Mouse (Mus musculus): Measurements from ENCODE around the gene Akap8. TPM values are rescaled to one million over a fixed set of nuclear protein-coding genes. Genes with fewer than 3 reads are reported as not detected.

The Akap8 gene
- polyA plus RNA-seq, 2 experiments = 12.3 to 26.8 TPM

DNA sequence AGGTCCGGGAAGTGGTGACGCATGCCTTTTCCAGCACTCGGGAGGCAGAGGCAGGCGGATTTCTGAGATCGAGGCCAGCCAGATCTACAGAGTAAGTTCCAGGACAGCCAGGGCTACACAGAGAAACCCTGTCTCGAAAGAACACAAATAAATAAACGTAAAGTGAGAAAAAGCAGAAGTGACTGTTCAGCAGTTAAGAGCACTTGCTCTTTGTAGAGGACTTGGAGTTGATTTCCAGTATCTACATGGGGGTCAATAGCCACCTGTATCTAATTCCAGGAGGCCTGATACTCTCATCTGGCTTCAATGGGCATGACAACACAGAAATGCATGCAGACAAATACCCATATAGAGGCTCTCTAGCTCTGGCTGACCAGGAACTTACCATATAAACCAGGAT is 51.9 kb downstream of the Akap8 start:
- peaks cover 2 to 7% of the 10 kb centered on the region in 2 experiments; a peak in 3 of 4 replicates for H3K4me1 ChIP-seq (replicated peaks; ENCODE audit: control insufficient read depth in 2 of 2, insufficient read depth in 2 of 2, low read length in 1 of 2)
- no peaks in the 10 kb centered on the region for H3K9me3 ChIP-seq (ENCODE audit: control insufficient read depth, low read length)
- no peak overlapping the region for H3K4me2 ChIP-seq (ENCODE audit: low read depth)
- WGBS (ENCODE audit: insufficient replicate concordance) = 68% methylated on average over 7 of the region's 7 CpGs
- no peaks in the 10 kb centered on the region for H3K27me3 ChIP-seq (ENCODE audit: control insufficient read depth, insufficient read depth, low read length)
- no peak overlapping the region for H3K27ac ChIP-seq
- no peak for DNase-seq (ENCODE audit: low read depth in 3 of 3, low spot score in 3 of 3)
- no peak overlapping the region for H3K4me3 ChIP-seq (ENCODE audit: insufficient read depth in 1 of 2, low read depth in 2 of 2, low read length in 2 of 2)
- no peak overlapping the region for H3K9ac ChIP-seq (replicated peaks)
- H3K36me3 ChIP-seq (replicated peaks; ENCODE audit: control insufficient read depth, insufficient read depth, low read depth) = no peaks in the 10 kb centered on the region; the same call in 1 of the 2 replicates
- TF ChIP-seq CTCF (IDR thresholded peaks at IDR 0.05; ENCODE audit: low read depth) (no peak), EP300 (IDR thresholded peaks at IDR 0.05; ENCODE audit: low read depth) (no peak)
- ATAC-seq (ENCODE audit: insufficient read depth) = no peak

DNA sequence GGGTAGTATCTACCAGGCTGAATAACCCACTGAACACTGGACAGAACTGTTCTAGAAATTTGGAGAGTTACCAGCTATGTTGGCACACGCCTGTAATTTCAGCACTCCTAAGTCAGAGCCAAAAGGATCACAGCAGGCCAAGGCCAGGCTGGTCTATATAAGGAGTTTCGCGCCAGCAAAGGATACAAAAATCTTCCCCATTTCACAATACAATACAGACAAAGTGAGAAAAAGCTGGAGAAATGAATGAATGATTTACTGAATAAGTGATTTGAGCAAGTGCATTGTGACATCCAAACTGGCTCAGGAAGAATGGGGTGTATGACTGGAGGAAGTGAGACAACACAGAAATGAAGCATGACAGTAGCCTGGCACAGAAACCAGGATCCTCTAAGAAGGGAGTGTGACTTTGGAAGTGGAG is 52.5 kb downstream of the Akap8 start:
- DNase-seq (ENCODE audit: low read depth in 3 of 3, low spot score in 3 of 3) (no peak), ATAC-seq (ENCODE audit: insufficient read depth) (no peak)
- 83% methylated on average over 3 of the region's 3 CpGs for WGBS (ENCODE audit: insufficient replicate concordance)
- H3K27me3 ChIP-seq (ENCODE audit: control insufficient read depth, insufficient read depth, low read length) = no peaks in the 10 kb centered on the region
- no peaks in the 10 kb centered on the region for H3K9me3 ChIP-seq (ENCODE audit: control insufficient read depth, low read length)
- no peak overlapping the region for H3K4me2 ChIP-seq (ENCODE audit: low read depth)
- no peak overlapping the region for H3K9ac ChIP-seq (replicated peaks)
- peaks cover 2 to 7% of the 10 kb centered on the region in 2 experiments; a peak in 3 of 4 replicates for H3K4me1 ChIP-seq (replicated peaks; ENCODE audit: control insufficient read depth in 2 of 2, insufficient read depth in 2 of 2, low read length in 1 of 2)
- no peak for TF ChIP-seq CTCF (IDR thresholded peaks at IDR 0.05; ENCODE audit: low read depth)
- no peak for TF ChIP-seq EP300 (IDR thresholded peaks at IDR 0.05; ENCODE audit: low read depth)
- H3K36me3 ChIP-seq (replicated peaks; ENCODE audit: control insufficient read depth, insufficient read depth, low read depth) = no peaks in the 10 kb centered on the region; the same call in 1 of the 2 replicates
- no peak overlapping the region for H3K27ac ChIP-seq
- no peak overlapping the region for H3K4me3 ChIP-seq (ENCODE audit: insufficient read depth in 1 of 2, low read depth in 2 of 2, low read length in 2 of 2)

DNA sequence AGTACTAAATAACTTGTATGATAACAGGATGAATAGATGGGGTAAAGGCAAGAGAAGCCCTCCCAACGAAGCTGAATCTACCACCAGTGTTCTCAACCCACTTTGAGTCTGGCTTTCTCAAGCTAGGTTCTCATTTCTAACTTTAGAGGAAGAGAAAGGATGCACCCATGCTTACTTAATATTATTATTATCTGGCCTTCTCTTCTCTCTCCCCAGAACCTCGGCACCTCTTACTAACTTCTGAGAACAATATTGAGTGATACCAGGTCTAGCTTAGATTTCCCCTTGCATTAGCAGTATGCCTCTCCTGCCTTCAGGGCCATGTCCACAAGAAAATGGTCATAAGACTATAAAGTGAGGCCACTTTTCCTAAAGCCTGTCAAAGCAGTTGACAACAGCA is 52.9 kb downstream of the Akap8 start:
- WGBS (ENCODE audit: insufficient replicate concordance) = 62% methylated on average over 2 of the region's 2 CpGs
- Histone ChIP-seq H3K36me3 (replicated peaks; ENCODE audit: control insufficient read depth, insufficient read depth, low read depth) (no peaks in the 10 kb centered on the region; the same call in 1 of the 2 replicates), H3K9me3 (ENCODE audit: control insufficient read depth, low read length) (no peaks in the 10 kb centered on the region), H3K27me3 (ENCODE audit: control insufficient read depth, insufficient read depth, low read length) (no peaks in the 10 kb centered on the region), H3K27ac (no peak overlapping the region), H3K4me1 (replicated peaks; ENCODE audit: control insufficient read depth in 2 of 2, insufficient read depth in 2 of 2, low read length in 1 of 2) (peaks cover 2 to 7% of the 10 kb centered on the region in 2 experiments; a peak in 3 of 4 replicates), H3K4me2 (ENCODE audit: low read depth) (no peak overlapping the region), H3K4me3 (ENCODE audit: insufficient read depth in 1 of 2, low read depth in 2 of 2, low read length in 2 of 2) (no peak overlapping the region), H3K9ac (replicated peaks) (no peak overlapping the region)
- ATAC-seq (ENCODE audit: insufficient read depth) = no peak
- no peak for DNase-seq (ENCODE audit: low read depth in 3 of 3, low spot score in 3 of 3)
- TF ChIP-seq CTCF (IDR thresholded peaks at IDR 0.05; ENCODE audit: low read depth) = no peak
- no peak for TF ChIP-seq EP300 (IDR thresholded peaks at IDR 0.05; ENCODE audit: low read depth)

DNA sequence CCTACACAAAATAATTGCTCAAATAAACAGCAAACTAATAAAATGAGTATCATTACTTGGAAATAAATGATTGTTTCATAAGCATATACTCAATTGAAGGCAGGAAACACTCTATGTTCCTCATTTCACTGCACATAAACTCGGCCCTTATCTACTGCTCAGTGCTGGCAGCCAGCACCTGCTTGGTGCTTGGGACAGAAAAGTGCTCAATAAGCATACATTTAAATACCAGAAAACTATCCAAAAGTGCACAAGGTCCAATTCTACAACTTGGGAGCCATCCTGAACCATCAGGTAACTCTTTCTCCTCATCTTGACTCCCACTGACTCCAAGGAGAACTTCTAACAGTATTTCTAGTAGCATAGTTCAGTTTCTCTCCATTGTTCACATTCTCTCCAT is 53.4 kb downstream of the Akap8 start:
- H3K27ac ChIP-seq = no peak overlapping the region
- no peak overlapping the region for H3K4me3 ChIP-seq (ENCODE audit: insufficient read depth in 1 of 2, low read depth in 2 of 2, low read length in 2 of 2)
- no peaks in the 10 kb centered on the region; the same call in 1 of the 2 replicates for H3K36me3 ChIP-seq (replicated peaks; ENCODE audit: control insufficient read depth, insufficient read depth, low read depth)
- DNase-seq (ENCODE audit: low read depth in 3 of 3, low spot score in 3 of 3) = no peak
- no peak overlapping the region for H3K9ac ChIP-seq (replicated peaks)
- H3K27me3 ChIP-seq (ENCODE audit: control insufficient read depth, insufficient read depth, low read length) = no peaks in the 10 kb centered on the region
- no peaks in the 10 kb centered on the region for H3K9me3 ChIP-seq (ENCODE audit: control insufficient read depth, low read length)
- WGBS (ENCODE audit: insufficient replicate concordance) = 6% methylated on average over 1 of the region's 1 CpGs
- no peak for TF ChIP-seq CTCF (IDR thresholded peaks at IDR 0.05; ENCODE audit: low read depth)
- TF ChIP-seq EP300 (IDR thresholded peaks at IDR 0.05; ENCODE audit: low read depth) = no peak
- ATAC-seq (ENCODE audit: insufficient read depth) = no peak
- peaks cover 2 to 7% of the 10 kb centered on the region in 2 experiments; a peak in 3 of 4 replicates for H3K4me1 ChIP-seq (replicated peaks; ENCODE audit: control insufficient read depth in 2 of 2, insufficient read depth in 2 of 2, low read length in 1 of 2)
- no peak overlapping the region for H3K4me2 ChIP-seq (ENCODE audit: low read depth)

DNA sequence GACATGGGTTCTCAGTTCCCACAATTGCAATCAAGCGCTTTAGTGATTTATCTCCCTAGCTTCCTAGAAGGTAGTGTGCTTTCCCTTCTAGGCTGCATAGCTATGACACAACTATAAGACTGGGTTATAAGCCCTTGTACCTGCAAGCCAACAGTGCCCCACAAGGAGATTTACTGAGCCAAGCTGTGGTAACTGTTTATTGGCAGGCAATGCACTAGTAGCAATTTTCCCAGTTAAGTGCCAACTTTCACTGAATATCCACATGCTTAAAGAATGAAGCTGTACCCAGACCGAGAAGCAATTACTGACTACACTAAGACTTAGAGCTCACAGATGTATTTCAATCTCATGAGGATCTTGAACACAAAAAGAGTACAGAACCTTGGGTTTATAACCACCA is 57.4 kb downstream of the Akap8 start:
- ATAC-seq (ENCODE audit: insufficient read depth) (no peak), DNase-seq (ENCODE audit: low read depth in 3 of 3, low spot score in 3 of 3) (no peak)
- Histone ChIP-seq H3K4me3 (ENCODE audit: insufficient read depth in 1 of 2, low read depth in 2 of 2, low read length in 2 of 2) (no peak overlapping the region), H3K27me3 (ENCODE audit: control insufficient read depth, insufficient read depth, low read length) (no peaks in the 10 kb centered on the region), H3K36me3 (replicated peaks; ENCODE audit: control insufficient read depth, insufficient read depth, low read depth) (no peaks in the 10 kb centered on the region), H3K9ac (replicated peaks) (no peak overlapping the region; the same call in 1 of the 2 replicates), H3K4me1 (replicated peaks; ENCODE audit: control insufficient read depth in 2 of 2, insufficient read depth in 2 of 2, low read length in 1 of 2) (peaks cover 2 to 7% of the 10 kb centered on the region in 2 experiments; a peak in 3 of 4 replicates), H3K9me3 (ENCODE audit: control insufficient read depth, low read length) (no peaks in the 10 kb centered on the region), H3K4me2 (ENCODE audit: low read depth) (no peak overlapping the region), H3K27ac (no peak overlapping the region)
- TF ChIP-seq EP300 (IDR thresholded peaks at IDR 0.05; ENCODE audit: low read depth) (no peak), CTCF (IDR thresholded peaks at IDR 0.05; ENCODE audit: low read depth) (no peak)
- 84% methylated on average over 2 of the region's 2 CpGs for WGBS (ENCODE audit: insufficient replicate concordance)

Data from liver, embryonic 14.5 days (tissue).